Mouse (Mus musculus) bone marrow macrophage, adult 2 months (primary cell): ENCODE data around the gene Nbea. TPM values are rescaled to one million over a fixed set of nuclear protein-coding genes. Genes with fewer than 3 reads are reported as not detected.

Experiments
- H3K27ac ChIP-seq: 2 replicates; pipeline ENCODE4 v1.5.1; 2012; ENCODE audit warnings: low read depth, low read length; ENCODE audit not compliant: insufficient read depth
- H3K4me1 ChIP-seq: 2 replicates; pipeline ENCODE4 v1.6.1; 2012; ENCODE audit warnings: low read length; ENCODE audit not compliant: control insufficient read depth, insufficient read depth
- H3K4me3 ChIP-seq: 2 replicates; pipeline ENCODE4 v1.5.1; 2012; ENCODE audit warnings: mild to moderate bottlenecking, low read length, moderate library complexity; ENCODE audit not compliant: insufficient read depth
- CTCF ChIP-seq: IDR thresholded peaks from 2 replicates; pipeline ENCODE4 v1.5.1; 2012; ENCODE audit warnings: low read depth, mild to moderate bottlenecking, low read length, moderate library complexity
- POLR2A ChIP-seq: IDR thresholded peaks from 2 replicates; pipeline ENCODE4 v1.6.1; 2012; ENCODE audit warnings: mild to moderate bottlenecking, low read depth, low read length, borderline replicate concordance
- polyA plus RNA-seq: library from polyadenylated mRNA; stranded (reverse); fragments of >200 nt; gene quantifications from 2 replicates; pipeline ENCODE4 v1.2.4, GENCODE M21; 2012; ENCODE audit not compliant: missing spikeins, insufficient read depth, insufficient read length

Gene Nbea
- polyA plus RNA-seq, 1 experiment = 0.28 TPM

GRCm38 (mm10) chr3:55685627-55686026 is 497.9 kb downstream of the Nbea start:
- Histone ChIP-seq H3K4me3 (no peak overlapping the region), H3K27ac (no peak overlapping the region), H3K4me1 (0 out of 2 replicates have a peak, but pooled peaks cover 8% of the 10 kb centered on the region)
- TF ChIP-seq POLR2A = no peak
- no peak for TF ChIP-seq CTCF

GRCm38 (mm10) chr3:55684892-55685291 is 498.6 kb downstream of the Nbea start:
- Histone ChIP-seq H3K4me3 (no peak overlapping the region), H3K4me1 (0 out of 2 replicates have a peak, but pooled peaks cover 8% of the 10 kb centered on the region), H3K27ac (no peak overlapping the region)
- TF ChIP-seq POLR2A (no peak), CTCF (no peak)

GRCm38 (mm10) chr3:55677691-55678090 is 505.8 kb downstream of the Nbea start:
- H3K27ac ChIP-seq = no peak overlapping the region
- TF ChIP-seq CTCF (no peak), POLR2A (no peak)
- H3K4me3 ChIP-seq = no peak overlapping the region
- H3K4me1 ChIP-seq = peaks cover 6% of the 10 kb centered on the region

GRCm38 (mm10) chr3:55674185-55674584 is 509.3 kb downstream of the Nbea start:
- Histone ChIP-seq H3K27ac (no peak overlapping the region), H3K4me1 (peaks cover 6% of the 10 kb centered on the region), H3K4me3 (no peak overlapping the region)
- TF ChIP-seq CTCF = no peak
- no peak for TF ChIP-seq POLR2A

- Histone ChIP-seq H3K27ac (no peak overlapping the region), H3K4me1 (peaks cover 3% of the 10 kb centered on the region), H3K4me3 (no peak overlapping the region)
- TF ChIP-seq POLR2A (no peak), CTCF (no peak)
Measured at GRCm38 (mm10) chr3:55667048-55667447, 516.5 kb downstream of the Nbea start.

- Histone ChIP-seq H3K27ac (no peak overlapping the region), H3K4me3 (no peak overlapping the region), H3K4me1 (peaks cover 3% of the 10 kb centered on the region)
- TF ChIP-seq CTCF = no peak
- TF ChIP-seq POLR2A = no peak
Measured at GRCm38 (mm10) chr3:55665928-55666327, 517.6 kb downstream of the Nbea start.

- H3K4me3 ChIP-seq = no peak overlapping the region
- no peak overlapping the region for H3K27ac ChIP-seq
- TF ChIP-seq CTCF = no peak
- no peak for TF ChIP-seq POLR2A
- H3K4me1 ChIP-seq = peaks cover 3% of the 10 kb centered on the region
Measured at GRCm38 (mm10) chr3:55664713-55665112, 518.8 kb downstream of the Nbea start.

GRCm38 (mm10) chr3:55661678-55662445 is 521.6 kb downstream of the Nbea start:
- Histone ChIP-seq H3K4me3 (no peak overlapping the region), H3K27ac (no peak overlapping the region), H3K4me1 (no peaks in the 10 kb centered on the region)
- TF ChIP-seq CTCF (no peak), POLR2A (no peak)

- 0 out of 2 replicates have a peak, but pooled peaks cover under 1% of the 10 kb centered on the region for H3K4me1 ChIP-seq
Measured at GRCm38 (mm10) chr3:55660261-55660838, 523.2 kb downstream of the Nbea start.

More at GRCm38 (mm10) chr3:55660261-55660838, 523.2 kb downstream of the Nbea start:
- H3K27ac ChIP-seq = no peak overlapping the region
- no peak for TF ChIP-seq POLR2A
- TF ChIP-seq CTCF = peak; percentile 41
- no peak overlapping the region for H3K4me3 ChIP-seq
